Mouse (Mus musculus) ES-E14 (cell line): ENCODE measurements at regions not wholly inside any gene's neighbourhood (a gene's known extent, or its start where the extent isn't known, plus 50 kb on each side); places are given as distances from the start of the nearest gene placed in this dataset.

Source experiments
- CHD2 ChIP-seq: IDR thresholded peaks from 2 replicates; pipeline ENCODE4 v1.6.1; 2014; ENCODE audit warnings: mild to moderate bottlenecking, low read depth, low read length, inconsistent platforms
- HCFC1 ChIP-seq: IDR thresholded peaks from 2 replicates; pipeline ENCODE4 v1.6.1; 2012; ENCODE audit warnings: low read length, inconsistent platforms, borderline replicate concordance; ENCODE audit not compliant: insufficient read depth
- ZC3H11A ChIP-seq: IDR thresholded peaks from 2 replicates; pipeline ENCODE4 v1.6.1; 2012; ENCODE audit warnings: low read depth, mild to moderate bottlenecking, inconsistent platforms, low read length, borderline replicate concordance

- TF ChIP-seq CHD2 (no peak), HCFC1 (no peak), ZC3H11A (no peak)
Measured at GRCm38 (mm10) chr17:52278523-52278922, 324.0 kb upstream of the Kcnh8 start.
